Mouse (Mus musculus) ES-Bruce4 (cell line): Measurements from ENCODE around the gene Adprhl1.

Source experiments
- CTCF ChIP-seq: IDR thresholded peaks from one replicate; pipeline ENCODE4 v1.8.1; 2011; ENCODE audit warnings: low read depth, low read length
- EP300 ChIP-seq: IDR thresholded peaks from 2 replicates; pipeline ENCODE4 v1.6.1; 2011; ENCODE audit warnings: low read depth, low read length; ENCODE audit not compliant: insufficient read depth
- POLR2A ChIP-seq: IDR thresholded peaks from one replicate; pipeline ENCODE4 v1.8.1; 2011; ENCODE audit warnings: low read length; ENCODE audit not compliant: insufficient read depth

- no peak for TF ChIP-seq EP300
- no peak for TF ChIP-seq CTCF
- TF ChIP-seq POLR2A: no peak
These were observed 76.6 kb downstream of the Adprhl1 start for GRCm38 (mm10) chr8:13177173-13177852.
